Mouse (Mus musculus) forebrain, embryonic 16.5 days (tissue): Measurements from ENCODE around the gene Lgr5. TPM values are rescaled to one million over a fixed set of nuclear protein-coding genes. Genes with fewer than 3 reads are reported as not detected.

Experiments
- ATAC-seq: fragments of 200-750 bp; cut with Nextera tagmentation; 2 replicates; pipeline ENCODE4 v1.8.0; 2017; ENCODE audit warnings: mild to moderate bottlenecking, moderate library complexity
- H3K27ac ChIP-seq: fragments of 300-500 bp; sonication (generic); 2 replicates; pipeline ENCODE4 v1.5.1; 2014; ENCODE audit warnings: low read length, control low read depth
- H3K27me3 ChIP-seq: fragments of 300-500 bp; sonication (generic); replicated peaks from 2 replicates; pipeline ENCODE4 v1.6.1; 2014; ENCODE audit warnings: low read length; ENCODE audit not compliant: control insufficient read depth, insufficient read depth
- H3K36me3 ChIP-seq: fragments of 300-500 bp; sonication (generic); 2 replicates; pipeline ENCODE4 v1.6.1; 2014; ENCODE audit not compliant: control insufficient read depth, insufficient read depth
- H3K4me1 ChIP-seq: fragments of 300-500 bp; sonication (generic); replicated peaks from 2 replicates; pipeline ENCODE4 v1.6.1; 2014; ENCODE audit warnings: low read length; ENCODE audit not compliant: control insufficient read depth, insufficient read depth
- H3K4me2 ChIP-seq: fragments of 300-500 bp; sonication (generic); 2 replicates; pipeline ENCODE4 v1.6.1; 2014; ENCODE audit warnings: mild to moderate bottlenecking, low read length, control low read depth
- H3K4me3 ChIP-seq: fragments of 300-500 bp; sonication (generic); replicated peaks from 2 replicates; pipeline ENCODE4 v1.5.1; 2014; ENCODE audit warnings: mild to moderate bottlenecking, low read length, control low read depth
- H3K9ac ChIP-seq: fragments of 300-500 bp; sonication (generic); replicated peaks from 2 replicates; pipeline ENCODE4 v1.6.1; 2014; ENCODE audit warnings: low read depth, low read length, control low read depth
- H3K9me3 ChIP-seq: fragments of 300-500 bp; sonication (generic); 2 replicates; pipeline ENCODE4 v1.6.1; 2016; ENCODE audit warnings: low read length; ENCODE audit not compliant: control insufficient read depth
- WGBS: fragments of 180-500 bp; shearing (Covaris S2); extraction: QIAGEN DNeasy Blood & Tissue Kit; methylation state at CpG from one replicate; pipeline ENCODE4 v1.1.7; 2014; 5-methylcytosine and 5-hydroxymethylcytosine counted together
- polyA plus RNA-seq: library from polyadenylated mRNA; unstranded; fragments of >200 nt; fragmentation: Nextera tagmentation; extraction: Ambion mirVana; gene quantifications from 2 replicates; pipeline ENCODE4 v1.2.1, GENCODE M21; 2015

Lgr5 gene
- polyA plus RNA-seq, 1 experiment from 2014 or later = 0.56 TPM

- Histone ChIP-seq H3K36me3 (no peaks in the 10 kb centered on the region), H3K4me1 (0 out of 2 replicates have a peak, but pooled peaks cover 3% of the 10 kb centered on the region), H3K4me2 (no peak overlapping the region), H3K27ac (no peak overlapping the region), H3K9me3 (no peaks in the 10 kb centered on the region), H3K9ac (no peak overlapping the region), H3K27me3 (peaks cover 71% of the 10 kb centered on the region), H3K4me3 (no peak overlapping the region)
- ATAC-seq = peak; percentile 97
- WGBS = 5% methylated on average over 7 of the region's 7 CpGs
These were observed 118.5 kb downstream of the Lgr5 start for GRCm38 (mm10) chr10:115469040-115469439.

GRCm38 (mm10) chr10:115468632-115469031 lies 118.9 kb downstream of the Lgr5 start:
- H3K36me3 ChIP-seq = no peaks in the 10 kb centered on the region
- H3K9ac ChIP-seq = no peak overlapping the region
- no peak overlapping the region for H3K4me3 ChIP-seq
- no peak overlapping the region for H3K4me2 ChIP-seq
- WGBS = 21% methylated on average over 7 of the region's 7 CpGs
- H3K4me1 ChIP-seq = 0 out of 2 replicates have a peak, but pooled peaks cover 3% of the 10 kb centered on the region
- peaks cover 71% of the 10 kb centered on the region for H3K27me3 ChIP-seq
- no peak overlapping the region for H3K27ac ChIP-seq
- no peaks in the 10 kb centered on the region for H3K9me3 ChIP-seq
- ATAC-seq = peak; percentile 8; the same call in 1 of the 2 replicates

- H3K4me1 ChIP-seq = 0 out of 2 replicates have a peak, but pooled peaks cover 3% of the 10 kb centered on the region
- no peaks in the 10 kb centered on the region for H3K36me3 ChIP-seq
- H3K9ac ChIP-seq = no peak overlapping the region
- H3K4me3 ChIP-seq = no peak overlapping the region
- WGBS = 86% methylated on average over 8 of the region's 8 CpGs
- no peak overlapping the region for H3K27ac ChIP-seq
- no peaks in the 10 kb centered on the region for H3K9me3 ChIP-seq
- H3K4me2 ChIP-seq = no peak overlapping the region
- H3K27me3 ChIP-seq = peaks cover 67% of the 10 kb centered on the region
- no peak for ATAC-seq
These were observed 119.6 kb downstream of the Lgr5 start for GRCm38 (mm10) chr10:115467985-115468384.

- Histone ChIP-seq H3K9me3 (no peaks in the 10 kb centered on the region), H3K4me2 (no peak overlapping the region), H3K4me3 (no peak overlapping the region), H3K9ac (no peak overlapping the region), H3K27ac (no peak overlapping the region), H3K36me3 (no peaks in the 10 kb centered on the region), H3K4me1 (0 out of 2 replicates have a peak, but pooled peaks cover 3% of the 10 kb centered on the region), H3K27me3 (peaks cover 67% of the 10 kb centered on the region)
- 81% methylated on average over 6 of the region's 6 CpGs for WGBS
- no peak for ATAC-seq
These were observed 121.8 kb downstream of the Lgr5 start for GRCm38 (mm10) chr10:115465778-115466177.

GRCm38 (mm10) chr10:115465072-115465471 lies 122.5 kb downstream of the Lgr5 start:
- Histone ChIP-seq H3K27ac (no peak overlapping the region), H3K4me2 (no peak overlapping the region), H3K36me3 (no peaks in the 10 kb centered on the region), H3K4me1 (0 out of 2 replicates have a peak, but pooled peaks cover 3% of the 10 kb centered on the region), H3K27me3 (peaks cover 66% of the 10 kb centered on the region), H3K4me3 (no peak overlapping the region), H3K9ac (no peak overlapping the region), H3K9me3 (no peaks in the 10 kb centered on the region)
- WGBS = 86% methylated on average over 7 of the region's 7 CpGs
- ATAC-seq = no peak

- WGBS = 77% methylated on average over 5 of the region's 5 CpGs
- no peaks in the 10 kb centered on the region for H3K9me3 ChIP-seq
These were observed 124.9 kb downstream of the Lgr5 start for GRCm38 (mm10) chr10:115462646-115463045.

GRCm38 (mm10) chr10:115457368-115458021 lies 130.1 kb downstream of the Lgr5 start:
- H3K9ac ChIP-seq = no peak overlapping the region
- peaks cover 25% of the 10 kb centered on the region for H3K27me3 ChIP-seq
- H3K4me2 ChIP-seq = no peak overlapping the region
- WGBS = 79% methylated on average over 6 of the region's 6 CpGs
- H3K4me3 ChIP-seq = no peak overlapping the region
- H3K4me1 ChIP-seq = no peaks in the 10 kb centered on the region
- no peak for ATAC-seq
- H3K27ac ChIP-seq = no peak overlapping the region
- no peaks in the 10 kb centered on the region for H3K9me3 ChIP-seq
- H3K36me3 ChIP-seq = no peaks in the 10 kb centered on the region

More at GRCm38 (mm10) chr10:115462646-115463045, 124.9 kb downstream of the Lgr5 start:
- H3K27me3 ChIP-seq = peaks cover 57% of the 10 kb centered on the region
- H3K36me3 ChIP-seq = no peaks in the 10 kb centered on the region
- H3K4me2 ChIP-seq = no peak overlapping the region
- H3K27ac ChIP-seq = no peak overlapping the region
- no peaks in the 10 kb centered on the region for H3K4me1 ChIP-seq
- H3K4me3 ChIP-seq = no peak overlapping the region
- no peak for ATAC-seq
- no peak overlapping the region for H3K9ac ChIP-seq

- no peak overlapping the region for H3K4me2 ChIP-seq
- no peak overlapping the region for H3K9ac ChIP-seq
- no peaks in the 10 kb centered on the region for H3K4me1 ChIP-seq
- no peaks in the 10 kb centered on the region for H3K36me3 ChIP-seq
- H3K9me3 ChIP-seq = peaks cover 6% of the 10 kb centered on the region
- H3K27me3 ChIP-seq = 0 out of 2 replicates have a peak, but pooled peaks cover 2% of the 10 kb centered on the region
- H3K4me3 ChIP-seq = no peak overlapping the region
- WGBS = 94% methylated on average over 13 of the region's 13 CpGs
- no peak overlapping the region for H3K27ac ChIP-seq
- ATAC-seq = no peak
These were observed 139.0 kb downstream of the Lgr5 start for GRCm38 (mm10) chr10:115448614-115449013.

GRCm38 (mm10) chr10:115437286-115437685 lies 150.3 kb downstream of the Lgr5 start:
- Histone ChIP-seq H3K4me2 (no peak overlapping the region), H3K36me3 (peaks cover 2% of the 10 kb centered on the region), H3K27me3 (no peaks in the 10 kb centered on the region), H3K27ac (no peak overlapping the region), H3K9me3 (no peaks in the 10 kb centered on the region), H3K9ac (no peak overlapping the region), H3K4me1 (no peaks in the 10 kb centered on the region), H3K4me3 (no peak overlapping the region)
- 86% methylated on average over 4 of the region's 4 CpGs for WGBS
- ATAC-seq = no peak
